Mouse (Mus musculus): ENCODE measurements around the gene Ankrd34a.
A peak's percentile ranks its signal among the peaks of the same experiment; 100 is the strongest.

DNA sequence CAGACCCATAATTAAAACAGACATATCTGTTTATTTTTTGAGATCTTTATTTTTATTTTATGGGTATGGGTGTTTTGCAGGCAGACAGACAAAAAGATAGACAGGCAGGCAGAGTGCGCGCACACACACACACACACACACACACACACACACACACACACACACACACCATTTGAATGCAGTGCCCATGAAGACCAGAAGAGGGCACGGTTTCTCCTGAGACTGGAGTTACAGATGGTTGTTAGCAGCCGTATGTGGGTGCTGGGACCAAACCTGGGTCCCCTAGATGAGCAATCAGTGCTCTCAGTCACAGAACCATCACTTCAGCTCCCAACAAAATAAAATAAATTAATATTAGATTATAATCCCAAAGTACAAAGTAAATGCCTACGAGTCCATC, 13.1 kb upstream of the Ankrd34a start:
- no peak for TF ChIP-seq NELFE (IDR thresholded peaks at IDR 0.05; ENCODE audit: low read depth, low read length)
- no peak for TF ChIP-seq ZNF384 (IDR thresholded peaks at IDR 0.05; ENCODE audit: low read depth, low read length)
- no peak for TF ChIP-seq POLR2A (IDR thresholded peaks at IDR 0.05; ENCODE audit: low read depth, low read length)
- peak in 1 of 2 experiments; percentile 24; a peak in 1 of 4 replicates for TF ChIP-seq CTCF (conservative IDR thresholded peaks at IDR 0.05 in 1 of 2, IDR thresholded peaks at IDR 0.05 in 1 of 2; ENCODE audit: low read depth in 2 of 2, low read length in 2 of 2)
- TF ChIP-seq MAX (IDR thresholded peaks at IDR 0.05; ENCODE audit: low read length): no peak
- TF ChIP-seq EP300 (IDR thresholded peaks at IDR 0.05; ENCODE audit: low read length): no peak
- TF ChIP-seq ELF1 (IDR thresholded peaks at IDR 0.05; ENCODE audit: low read depth, low read length): no peak
- no peak for TF ChIP-seq ZC3H11A (IDR thresholded peaks at IDR 0.05; ENCODE audit: low read depth, low read length)
- no peak for TF ChIP-seq BHLHE40 (IDR thresholded peaks at IDR 0.05; ENCODE audit: low read depth, low read length)

Measured in CH12.LX (cell line).